Mouse (Mus musculus): ENCODE data around the gene Acsl1.

- TF ChIP-seq CTCF (IDR thresholded peaks at IDR 0.05; ENCODE audit: low read depth), result no peak
- TF ChIP-seq EP300 (IDR thresholded peaks at IDR 0.05; ENCODE audit: low read depth), result no peak
Measured at GRCm38 (mm10) chr8:46562333-46562732, 91.5 kb downstream of the Acsl1 start.
